Mouse (Mus musculus): ENCODE measurements around the gene Cct8. TPM values are rescaled to one million over a fixed set of nuclear protein-coding genes. Genes with fewer than 3 reads are reported as not detected.

The Cct8 gene
- polyA plus RNA-seq, 1 experiment from 2014 or later = 488 TPM

DNA sequence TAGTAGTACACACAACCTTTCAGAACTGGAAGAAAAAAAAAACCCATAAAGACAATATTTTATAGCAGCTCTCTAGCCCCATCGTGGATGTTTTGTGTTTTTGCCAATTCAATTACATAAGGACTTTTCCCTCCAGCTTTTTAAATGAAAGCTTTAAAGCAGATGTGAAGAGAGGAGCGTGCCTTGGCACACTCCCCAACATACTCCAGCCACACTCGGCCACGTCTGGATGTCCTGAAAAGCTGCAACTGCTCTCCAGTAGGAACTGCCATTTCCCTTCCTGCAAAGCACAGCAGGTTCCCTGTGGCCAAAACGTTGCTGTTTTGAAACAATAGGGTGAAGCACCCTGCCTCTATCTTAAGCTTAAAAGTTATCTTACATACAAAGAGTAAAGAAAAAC is 53.4 kb downstream of the Cct8 start:
- 63% methylated on average over 5 of the region's 5 CpGs for WGBS
- H3K4me3 ChIP-seq = no peak overlapping the region

DNA sequence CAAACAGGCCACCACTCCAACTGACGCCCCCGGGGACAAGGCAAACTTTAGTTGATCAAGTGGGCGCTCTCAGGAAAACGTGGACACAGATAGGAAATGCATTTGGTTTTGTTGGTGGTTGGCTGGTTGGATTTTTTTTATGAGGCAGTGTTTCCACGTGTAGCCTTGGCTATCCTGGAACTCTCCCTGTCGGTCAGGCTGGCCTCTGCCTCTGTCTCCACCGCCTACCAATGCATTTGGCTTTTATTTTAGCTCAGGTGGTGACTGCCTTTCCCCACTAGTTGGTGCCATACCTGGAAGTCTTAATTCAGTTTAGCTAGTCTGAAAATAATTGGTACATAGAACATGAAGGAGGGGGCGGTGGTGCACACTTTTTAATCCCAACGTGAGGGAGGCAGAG is 54.6 kb downstream of the Cct8 start:
- DNase-seq (ENCODE audit: low spot score) = no peak
- no peaks in the 10 kb centered on the region for H3K27me3 ChIP-seq (ENCODE audit: insufficient read depth, poor library complexity, severe bottlenecking)
- WGBS = 27% methylated on average over 9 of the region's 9 CpGs
- peak overlapping the region; percentile 69 for H3K4me3 ChIP-seq
- H3K27ac ChIP-seq = peak overlapping the region; percentile 93
- no peaks in the 10 kb centered on the region for H3K9me3 ChIP-seq
- H3K36me3 ChIP-seq = no peaks in the 10 kb centered on the region
- peaks cover 17% of the 10 kb centered on the region for H3K4me1 ChIP-seq (replicated peaks)

More for the DNA sequence above, 53.4 kb downstream of the Cct8 start:
- peaks cover 17% of the 10 kb centered on the region for H3K4me1 ChIP-seq (replicated peaks)
- H3K27ac ChIP-seq = no peak overlapping the region
- H3K9me3 ChIP-seq = no peaks in the 10 kb centered on the region
- no peak for DNase-seq (ENCODE audit: low spot score)
- H3K27me3 ChIP-seq (ENCODE audit: insufficient read depth, poor library complexity, severe bottlenecking) = no peaks in the 10 kb centered on the region
- no peaks in the 10 kb centered on the region for H3K36me3 ChIP-seq

DNA sequence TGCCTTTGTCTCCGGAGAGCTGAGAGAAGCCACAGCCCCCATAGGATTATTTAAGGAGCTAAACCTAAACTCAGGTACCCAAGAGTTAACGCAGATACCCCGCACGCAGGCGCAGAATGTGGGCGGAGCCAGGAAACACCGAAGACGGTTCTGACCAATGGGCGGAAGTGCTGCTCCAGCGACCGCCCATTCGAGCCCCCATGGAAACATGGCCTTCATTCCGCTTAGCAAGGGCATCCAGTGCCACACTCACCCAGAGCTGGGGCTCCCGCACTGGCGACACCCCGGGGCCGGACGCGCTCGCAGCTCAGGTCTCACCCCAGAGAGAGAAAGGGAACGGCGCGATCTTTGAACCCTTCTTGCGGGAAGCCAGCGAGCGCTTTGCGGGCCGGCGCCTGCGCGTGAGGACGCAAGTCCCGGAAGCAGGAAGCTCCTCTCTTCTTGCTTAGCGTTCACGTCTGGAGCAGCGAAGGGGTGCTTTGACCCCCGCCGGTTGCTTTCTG is 55.4 kb downstream of the Cct8 start, which contains the start of gene Rwdd2b:
Gene Rwdd2b, minus strand, starts transcription at position 390 of the 503 bp plus-strand sequence.
- Histone ChIP-seq H3K4me1 (replicated peaks) (peaks cover 17% of the 10 kb centered on the region), H3K36me3 (no peaks in the 10 kb centered on the region), H3K9me3 (no peaks in the 10 kb centered on the region), H3K27me3 (ENCODE audit: insufficient read depth, poor library complexity, severe bottlenecking) (no peaks in the 10 kb centered on the region), H3K4me3 (peak within 1 kb of the TSS; percentile 69), H3K27ac (peak within 1 kb of the TSS; percentile 93)
- WGBS = under 1% methylated on average over 38 of the region's 38 CpGs
- peak; percentile 92 for DNase-seq (ENCODE audit: low spot score)

DNA sequence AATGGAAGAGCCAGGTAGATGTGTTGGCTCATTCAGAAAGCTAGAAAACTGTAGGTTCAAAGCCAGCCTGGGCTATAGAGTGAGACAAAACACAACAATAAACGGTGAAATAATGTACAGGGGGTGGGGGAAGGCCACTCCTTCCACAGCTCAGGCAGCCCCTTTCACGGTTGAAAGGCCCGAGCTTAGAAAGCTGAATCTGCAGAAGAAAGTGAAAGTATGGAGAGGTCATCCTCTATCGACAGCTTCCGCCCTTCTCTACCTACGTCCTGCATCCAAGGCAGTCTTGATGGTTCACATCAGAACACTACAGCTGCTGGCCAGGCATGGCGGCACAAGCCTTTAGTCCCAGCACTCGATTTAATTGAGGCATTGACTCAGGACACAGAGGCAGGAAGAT is 57.0 kb downstream of the Cct8 start:
- H3K36me3 ChIP-seq = no peaks in the 10 kb centered on the region
- peaks cover 17% of the 10 kb centered on the region for H3K4me1 ChIP-seq (replicated peaks)
- no peaks in the 10 kb centered on the region for H3K9me3 ChIP-seq
- no peak overlapping the region for H3K4me3 ChIP-seq
- no peak for DNase-seq (ENCODE audit: low spot score)
- WGBS = 90% methylated on average over 8 of the region's 8 CpGs
- H3K27me3 ChIP-seq (ENCODE audit: insufficient read depth, poor library complexity, severe bottlenecking) = no peaks in the 10 kb centered on the region
- no peak overlapping the region for H3K27ac ChIP-seq

DNA sequence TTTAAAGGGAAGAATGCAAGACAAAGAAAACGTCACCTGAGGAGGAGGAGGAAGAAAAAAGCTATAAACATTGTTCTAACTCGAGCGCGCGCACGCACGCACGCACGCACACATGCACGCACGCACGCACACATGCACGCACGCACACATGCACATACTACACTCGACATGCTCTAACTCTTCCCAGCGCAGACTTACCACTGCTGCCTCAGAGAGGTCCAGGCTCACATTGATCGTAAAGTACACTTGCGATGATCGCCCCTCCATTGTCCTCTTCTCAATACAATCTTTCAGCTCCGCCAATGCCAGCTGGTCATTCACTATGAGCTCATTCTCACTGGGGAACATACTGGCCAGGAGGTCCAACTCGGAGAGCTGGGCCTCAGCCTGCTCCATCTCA is 58.6 kb downstream of the Cct8 start:
- Histone ChIP-seq H3K36me3 (no peaks in the 10 kb centered on the region), H3K9me3 (no peaks in the 10 kb centered on the region), H3K4me1 (replicated peaks) (peaks cover 17% of the 10 kb centered on the region), H3K27me3 (ENCODE audit: insufficient read depth, poor library complexity, severe bottlenecking) (no peaks in the 10 kb centered on the region), H3K27ac (no peak overlapping the region), H3K4me3 (no peak overlapping the region)
- 94% methylated on average over 21 of the region's 21 CpGs for WGBS
- DNase-seq (ENCODE audit: low spot score) = no peak

DNA sequence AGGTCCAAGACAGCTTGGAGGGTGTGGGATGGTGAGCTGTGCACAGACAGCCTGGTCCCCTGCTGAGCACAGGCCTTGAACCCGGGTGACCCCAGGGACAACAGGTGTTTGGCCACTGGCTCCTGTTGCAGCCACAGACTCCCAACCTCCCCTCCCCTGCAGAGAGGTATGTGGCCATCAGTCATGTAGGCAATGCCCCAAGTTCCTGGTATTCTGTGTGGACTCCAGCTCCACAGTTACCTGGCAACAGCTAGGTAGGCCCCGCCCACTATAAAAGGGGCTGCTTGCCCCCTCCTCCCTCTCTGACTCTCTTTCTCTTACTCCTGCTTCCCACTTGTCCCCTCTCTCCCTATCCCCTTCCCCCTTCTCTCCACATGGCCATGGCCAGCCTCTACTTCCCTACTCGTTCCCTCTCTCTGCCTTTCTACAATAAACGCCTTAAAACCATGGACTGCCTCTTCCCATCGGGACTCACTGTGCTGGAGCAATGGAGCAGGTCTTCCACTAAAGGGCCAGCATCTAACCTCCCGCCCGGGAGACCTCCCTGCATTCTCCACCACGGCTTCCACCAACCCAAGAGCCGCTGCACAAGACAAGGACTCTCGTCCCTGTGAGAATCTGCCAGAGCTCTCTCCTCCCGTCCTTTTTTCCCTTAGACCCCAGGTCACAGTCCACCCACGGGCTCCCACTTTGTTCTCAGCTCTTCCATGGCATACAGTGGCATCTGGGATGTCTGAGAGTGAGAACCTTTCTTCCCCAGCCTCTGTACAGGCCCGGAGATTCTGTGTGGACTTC is 60.1 kb downstream of the Cct8 start:
- 83% methylated on average over 13 of the region's 13 CpGs for WGBS
- no peak for DNase-seq (ENCODE audit: low spot score)

DNA sequence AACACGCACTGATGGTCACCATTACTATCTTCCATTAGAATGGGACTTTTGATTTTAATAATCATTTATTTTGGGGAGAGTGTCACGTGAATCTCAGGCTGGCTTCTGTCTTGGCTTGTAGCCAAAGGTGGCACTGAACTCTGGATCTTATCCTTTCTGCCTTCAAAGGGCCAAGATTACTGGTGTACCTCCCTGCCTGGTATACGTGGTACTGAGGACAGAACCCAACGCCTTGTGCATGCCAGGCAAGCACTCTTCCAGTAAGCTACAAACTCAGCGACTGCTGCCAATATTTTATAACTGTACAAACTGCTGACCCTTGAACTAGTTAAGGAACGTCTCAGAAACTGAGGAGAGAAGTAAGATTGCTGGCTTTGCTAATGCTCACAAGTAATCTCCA is 60.7 kb downstream of the Cct8 start:
- H3K9me3 ChIP-seq = no peaks in the 10 kb centered on the region
- no peak overlapping the region for H3K27ac ChIP-seq
- H3K27me3 ChIP-seq (ENCODE audit: insufficient read depth, poor library complexity, severe bottlenecking) = no peaks in the 10 kb centered on the region
- no peaks in the 10 kb centered on the region for H3K36me3 ChIP-seq
- 90% methylated on average over 6 of the region's 6 CpGs for WGBS
- no peak overlapping the region for H3K4me3 ChIP-seq
- H3K4me1 ChIP-seq (replicated peaks) = peaks cover 13% of the 10 kb centered on the region
- DNase-seq (ENCODE audit: low spot score) = no peak

More for the DNA sequence above, 60.1 kb downstream of the Cct8 start:
- Histone ChIP-seq H3K36me3 (no peaks in the 10 kb centered on the region), H3K27me3 (ENCODE audit: insufficient read depth, poor library complexity, severe bottlenecking) (no peaks in the 10 kb centered on the region), H3K9me3 (no peaks in the 10 kb centered on the region), H3K4me1 (replicated peaks) (peaks cover 14% of the 10 kb centered on the region), H3K27ac (no peak overlapping the region), H3K4me3 (no peak overlapping the region)

DNA sequence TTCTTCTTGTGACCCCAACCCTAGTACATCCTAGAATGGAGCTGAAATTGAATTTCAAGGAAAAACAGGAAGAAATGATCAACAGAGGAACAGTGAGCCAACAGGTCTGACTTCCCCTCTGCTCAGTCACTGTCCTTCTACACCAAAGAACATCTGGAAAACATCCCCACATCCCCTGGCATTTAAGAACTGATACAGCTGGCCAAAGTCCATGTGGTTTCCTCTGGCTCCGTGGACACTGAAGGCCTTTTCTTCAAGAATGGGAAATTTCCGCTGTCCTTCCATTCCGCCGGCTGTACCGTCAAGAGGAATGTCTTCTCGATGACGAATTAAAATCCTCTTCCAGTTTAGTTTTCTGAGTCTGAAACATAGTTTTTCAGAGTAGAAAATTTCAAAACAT is 61.4 kb downstream of the Cct8 start:
- Histone ChIP-seq H3K4me3 (no peak overlapping the region), H3K27me3 (ENCODE audit: insufficient read depth, poor library complexity, severe bottlenecking) (no peaks in the 10 kb centered on the region), H3K9me3 (no peaks in the 10 kb centered on the region), H3K4me1 (replicated peaks) (peaks cover 8% of the 10 kb centered on the region), H3K27ac (no peak overlapping the region), H3K36me3 (no peaks in the 10 kb centered on the region)
- WGBS = 95% methylated on average over 7 of the region's 7 CpGs
- DNase-seq (ENCODE audit: low spot score) = no peak

Other genes starting within 250 kb of the Cct8 start
- gene N6amt1, start 141.7 kb downstream of the Cct8 start, polyA plus RNA-seq (2016; fragmentation: Nextera tagmentation; extraction: Ambion mirVana) = 16.1 and 17.7 TPM in 2 replicates
- gene Ltn1, start 63.3 kb downstream of the Cct8 start, polyA plus RNA-seq (2016; fragmentation: Nextera tagmentation; extraction: Ambion mirVana) = 27.6 and 30.6 TPM in 2 replicates
- gene Rwdd2b, start 55.3 kb downstream of the Cct8 start, polyA plus RNA-seq (2016; fragmentation: Nextera tagmentation; extraction: Ambion mirVana) = 12.0 and 12.1 TPM in 2 replicates
- 32.0 and 33.7 TPM in 2 replicates for gene Usp16, start 41.2 kb downstream of the Cct8 start, polyA plus RNA-seq (2016; fragmentation: Nextera tagmentation; extraction: Ambion mirVana)
- gene Map3k7cl, start 57.5 kb upstream of the Cct8 start, polyA plus RNA-seq (2016; fragmentation: Nextera tagmentation; extraction: Ambion mirVana) = not detected in 2 replicates
- 15.4 and 19.3 TPM in 2 replicates for gene Bach1, start 203.1 kb upstream of the Cct8 start, polyA plus RNA-seq (2016; fragmentation: Nextera tagmentation; extraction: Ambion mirVana)

All from hindbrain, embryonic 10.5 days (tissue).